Mouse (Mus musculus): ENCODE data around the gene Sorbs1.

Sorbs1 gene

DNA sequence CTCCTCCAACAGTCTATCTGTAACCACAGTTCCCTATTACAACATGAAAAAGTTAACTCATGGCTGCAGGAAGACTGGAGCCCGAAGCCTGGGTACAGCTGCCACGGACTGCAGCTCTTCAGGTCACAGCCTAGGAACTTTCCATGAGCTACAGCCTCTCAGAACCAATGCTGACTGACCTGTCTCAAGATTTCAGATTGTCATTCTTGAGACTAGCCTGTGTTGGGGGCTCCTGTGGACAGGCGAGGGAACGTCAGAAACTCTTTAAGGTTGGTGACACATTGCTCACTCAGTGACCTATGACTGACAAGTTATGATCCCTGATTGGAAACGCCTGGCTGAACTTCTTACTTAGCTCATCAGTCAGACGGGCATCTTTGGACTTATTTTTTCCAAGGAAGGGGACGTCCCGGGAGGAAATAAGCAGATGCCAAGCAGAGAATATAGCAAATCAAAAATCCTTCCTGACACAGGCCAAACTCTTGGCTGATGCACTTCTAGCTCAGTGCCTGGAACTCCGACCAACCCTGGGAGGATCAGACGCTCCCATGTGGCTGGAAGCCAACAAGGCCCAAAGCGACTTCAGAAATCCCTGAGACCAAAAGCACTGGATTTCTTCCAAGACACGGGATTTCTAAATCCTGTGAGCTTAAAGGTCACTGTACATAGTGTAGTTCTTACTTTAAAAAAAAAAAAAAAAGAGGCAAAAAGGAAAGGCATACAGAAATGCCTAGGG lies 76.9 kb downstream of the Sorbs1 start:
- no peak for DNase-seq (ENCODE audit: low spot score in 2 of 2)

DNA sequence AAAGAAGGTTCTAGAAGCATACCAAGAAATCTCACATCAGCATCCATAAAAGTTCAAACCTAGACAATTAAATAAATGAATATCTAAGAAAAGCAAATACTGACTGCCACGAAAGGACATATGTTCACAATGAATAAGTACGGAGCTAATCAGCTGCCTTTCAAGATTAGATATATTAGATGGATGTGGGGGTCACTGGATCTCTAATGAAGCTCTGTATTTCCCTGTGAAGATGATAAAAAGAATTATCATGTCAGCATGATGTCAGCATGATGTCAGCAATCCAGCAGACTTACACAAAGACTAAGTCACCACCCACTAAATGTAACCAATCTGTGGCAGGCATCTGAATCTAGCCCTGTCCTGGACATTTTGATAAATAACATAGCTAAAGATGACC lies 77.8 kb downstream of the Sorbs1 start:
- no peak for DNase-seq (ENCODE audit: low spot score in 2 of 2)

DNA sequence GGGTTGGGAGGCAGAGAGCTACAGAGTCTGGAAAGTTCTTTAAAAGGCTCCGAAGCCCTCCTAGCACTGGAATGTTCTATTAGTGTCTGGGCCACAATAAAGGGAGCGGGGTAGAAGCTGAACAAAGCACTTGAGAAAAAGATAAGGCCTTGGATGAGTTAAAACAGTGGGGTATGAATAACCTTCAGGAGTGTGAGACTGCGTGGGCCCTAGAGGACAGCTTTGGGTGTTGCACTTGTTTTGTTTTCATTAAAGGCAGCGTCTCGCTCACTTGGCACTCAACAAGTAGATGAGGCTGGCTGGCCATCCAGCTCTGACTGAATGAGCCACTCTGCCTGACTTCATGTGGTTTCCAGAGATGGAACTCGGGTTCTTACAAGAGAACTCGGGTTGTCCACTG lies 78.5 kb downstream of the Sorbs1 start:
- no peak for DNase-seq (ENCODE audit: low spot score in 2 of 2)

DNA sequence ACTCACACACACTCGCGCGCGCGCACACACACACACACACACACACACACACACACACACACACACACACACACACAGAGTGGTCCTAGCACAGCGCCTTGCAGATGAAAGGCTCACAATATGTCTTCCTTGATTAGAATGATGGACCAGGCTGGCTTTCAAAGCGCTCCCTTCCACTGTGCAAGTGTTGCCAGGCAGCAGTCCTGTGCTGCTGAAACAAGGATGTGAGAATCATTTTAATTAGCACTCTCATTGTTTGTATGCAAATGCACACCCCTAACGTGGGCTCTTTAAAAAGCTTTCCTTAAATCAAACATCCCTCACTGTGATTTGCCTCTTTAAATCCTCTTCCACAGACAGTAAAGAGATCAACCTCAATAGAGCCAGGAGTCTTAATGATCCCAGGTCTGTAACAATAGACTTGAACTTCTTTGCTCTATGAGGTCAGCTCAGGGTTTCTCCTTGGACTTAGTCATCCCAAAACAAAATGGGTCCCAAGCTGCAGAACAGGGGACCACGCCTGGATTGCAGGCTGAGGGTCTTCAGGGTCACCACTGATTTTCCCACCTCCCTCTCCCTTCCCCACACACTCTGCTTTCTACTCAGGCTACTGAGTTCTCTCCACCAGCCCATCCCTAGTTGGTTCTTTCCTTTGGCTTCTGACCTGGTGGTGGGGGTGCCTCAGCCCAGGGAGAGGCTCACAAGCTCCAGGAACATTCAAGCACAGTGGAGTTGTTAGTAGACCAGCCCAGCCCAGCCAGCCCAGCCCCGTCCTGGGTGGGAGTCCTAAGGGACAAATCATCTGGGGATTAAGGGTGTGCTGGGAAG lies 79.3 kb downstream of the Sorbs1 start:
- no peak for DNase-seq (ENCODE audit: low spot score in 2 of 2)

DNA sequence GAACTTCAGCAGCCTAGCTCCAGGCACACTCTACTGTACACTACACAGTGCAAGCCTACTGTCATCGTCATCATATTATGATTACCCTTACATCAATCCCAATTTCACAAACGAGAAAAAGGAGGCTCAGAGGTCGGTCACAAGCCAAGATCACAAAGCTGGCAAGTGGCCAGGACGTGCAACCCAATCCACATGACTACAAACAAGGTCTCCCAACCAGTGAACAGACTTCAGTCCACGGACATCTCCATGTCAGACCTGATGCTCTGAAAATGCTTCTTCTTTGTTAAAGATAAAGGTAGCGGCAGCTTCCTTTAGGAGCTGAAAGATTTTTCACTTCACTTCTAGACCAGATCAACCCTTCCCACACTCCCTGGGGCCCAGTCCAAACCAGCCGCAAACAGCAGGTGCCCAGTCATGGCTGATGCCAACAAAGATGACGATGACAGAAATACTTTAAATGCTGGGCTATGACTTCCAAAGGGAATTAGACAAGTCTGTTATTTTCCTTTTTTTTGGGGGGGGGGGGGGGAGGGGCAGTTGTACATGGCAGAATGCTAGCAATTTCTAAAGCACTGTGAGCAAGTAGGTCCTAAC lies 80.2 kb downstream of the Sorbs1 start:
- DNase-seq (ENCODE audit: low spot score in 2 of 2), result no peak

DNA sequence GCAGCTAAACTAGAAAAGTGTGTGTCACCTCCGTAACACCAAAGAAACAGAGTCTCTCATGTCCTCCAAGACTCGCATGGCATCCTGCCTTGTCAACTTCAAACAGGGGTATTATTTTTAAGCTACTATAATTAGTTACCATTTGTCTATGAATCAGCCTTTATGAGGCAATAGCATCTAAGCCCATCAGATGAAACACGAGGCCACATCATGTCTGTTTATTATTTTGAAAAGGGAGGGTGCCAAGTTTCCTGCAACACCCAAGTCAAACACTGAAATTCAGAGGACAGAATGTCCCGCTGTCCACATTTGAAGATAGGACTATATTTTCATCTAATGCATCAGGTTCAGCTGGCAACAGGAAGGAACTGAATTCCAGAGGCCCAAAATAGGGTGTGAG lies 81.6 kb downstream of the Sorbs1 start:
- DNase-seq (ENCODE audit: low spot score in 2 of 2), result no peak

DNA sequence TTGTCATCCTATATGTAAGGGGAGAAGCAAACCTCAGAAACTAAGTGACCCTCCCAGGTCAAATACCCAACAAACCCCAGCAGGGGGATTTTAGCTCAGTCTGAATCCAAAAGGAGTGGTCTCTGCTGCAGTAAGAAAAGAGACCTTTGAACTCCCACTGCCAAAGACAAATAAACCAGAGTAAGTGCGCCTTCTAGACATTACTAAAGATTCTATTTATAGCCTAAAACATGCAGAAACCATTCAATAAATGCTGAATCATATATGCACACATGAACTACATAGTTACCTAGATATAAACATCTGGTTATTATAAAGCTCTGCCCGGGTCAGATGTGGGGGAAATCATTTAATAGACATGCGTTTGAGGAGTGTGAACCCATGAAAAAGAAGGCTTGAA lies 84.0 kb downstream of the Sorbs1 start:
- DNase-seq (ENCODE audit: low spot score in 2 of 2), result no peak

DNA sequence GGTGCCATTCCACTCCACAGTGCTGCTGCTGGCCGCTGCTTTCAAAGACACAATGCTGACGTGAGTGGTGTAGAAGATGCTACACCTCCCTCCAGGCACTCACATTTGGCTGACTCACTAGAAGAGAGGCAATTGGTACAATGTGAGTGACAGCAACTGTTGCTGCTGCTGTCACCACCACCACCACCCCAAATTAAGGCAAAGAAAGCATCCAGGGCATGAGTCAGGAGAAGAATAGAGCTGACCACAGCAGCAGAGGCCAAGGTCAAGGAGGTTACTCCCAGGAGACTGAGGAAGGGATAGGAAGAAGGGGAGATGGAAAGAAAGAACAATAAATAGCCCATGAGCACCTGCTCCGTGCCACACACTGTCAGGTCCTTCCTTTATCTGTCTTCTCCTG lies 84.4 kb downstream of the Sorbs1 start:
- DNase-seq (ENCODE audit: low spot score in 2 of 2), result no peak

DNA sequence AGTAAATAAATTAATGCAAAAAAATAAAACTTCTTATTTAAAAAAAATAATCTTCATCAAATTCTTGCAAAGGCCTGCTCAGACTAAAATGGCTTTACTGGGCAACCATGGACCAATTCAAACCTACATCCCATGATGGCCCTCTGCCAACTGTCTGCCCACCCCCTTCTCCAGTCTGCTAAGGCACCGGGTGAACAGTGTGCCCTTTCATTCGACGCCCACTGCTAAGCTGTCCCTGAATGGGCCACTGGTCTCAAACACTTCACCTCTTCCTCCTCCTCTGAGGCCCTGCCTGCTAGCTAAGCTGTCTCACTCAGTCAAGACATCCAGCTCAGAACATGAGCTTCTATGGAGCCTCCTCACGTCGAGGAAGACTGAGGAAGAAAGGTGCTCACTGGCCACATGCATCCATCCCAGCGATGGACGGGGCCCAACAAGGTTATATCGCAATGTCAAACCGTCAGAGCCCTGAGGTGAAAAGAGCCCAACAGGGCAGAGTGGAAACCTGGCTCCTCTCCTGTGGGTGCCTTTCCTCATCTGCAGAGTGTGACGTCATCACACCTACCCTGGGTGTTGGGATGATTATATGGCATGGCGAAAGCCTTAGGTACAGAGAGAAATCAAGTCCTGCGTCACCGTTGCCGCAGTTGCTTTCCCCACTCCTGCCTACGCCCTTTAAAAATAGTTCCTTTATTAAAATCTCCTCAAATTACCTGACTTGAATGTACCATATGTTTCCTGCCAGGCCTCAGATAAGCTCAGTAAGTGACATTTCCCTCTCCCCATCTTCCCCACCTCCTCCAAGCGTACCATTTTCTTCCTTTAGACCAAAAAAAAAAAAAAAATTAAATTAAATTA lies 87.2 kb downstream of the Sorbs1 start:
- no peak for DNase-seq (ENCODE audit: low spot score in 2 of 2)

DNA sequence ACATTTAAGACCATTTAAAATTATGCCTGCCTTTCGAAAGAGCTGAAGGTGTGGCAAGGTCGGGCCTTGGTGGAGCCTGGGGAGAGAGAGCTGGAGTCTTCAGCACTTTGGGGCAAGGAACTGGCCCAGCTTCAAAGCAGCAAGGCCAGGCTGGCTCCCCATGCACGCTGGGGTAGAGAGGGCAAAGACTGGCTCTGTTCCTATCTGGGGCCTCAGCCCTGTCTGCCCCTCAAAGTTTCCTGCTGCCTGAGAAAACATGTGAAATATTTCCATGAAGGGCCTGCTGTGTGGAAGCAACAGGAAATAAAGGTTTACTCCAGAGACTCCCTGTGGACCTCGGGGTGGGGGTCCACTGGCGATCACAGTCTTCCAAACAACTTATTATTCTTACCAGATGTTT lies 88.3 kb downstream of the Sorbs1 start:
- no peak for DNase-seq (ENCODE audit: low spot score in 2 of 2)

DNA sequence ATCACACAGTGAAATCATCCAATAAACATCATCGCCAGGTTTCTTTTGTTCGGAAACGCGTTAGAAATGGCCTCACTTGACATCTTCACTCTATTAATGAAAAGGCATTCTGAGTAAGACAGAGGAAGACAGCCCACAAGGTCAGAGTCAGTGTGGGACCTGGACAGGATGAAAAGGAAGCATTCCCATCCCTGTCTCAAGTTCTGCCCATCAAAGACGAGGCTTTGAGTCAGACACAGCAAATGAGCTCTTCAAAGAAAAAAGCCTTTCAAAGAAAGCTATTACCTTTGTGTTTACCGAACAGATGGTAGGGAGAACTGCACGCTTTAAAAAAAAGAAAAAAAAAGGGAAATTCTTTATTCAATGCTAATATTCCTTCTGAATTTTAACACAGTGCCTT lies 92.5 kb downstream of the Sorbs1 start:
- no peak for DNase-seq (ENCODE audit: low spot score in 2 of 2)

DNA sequence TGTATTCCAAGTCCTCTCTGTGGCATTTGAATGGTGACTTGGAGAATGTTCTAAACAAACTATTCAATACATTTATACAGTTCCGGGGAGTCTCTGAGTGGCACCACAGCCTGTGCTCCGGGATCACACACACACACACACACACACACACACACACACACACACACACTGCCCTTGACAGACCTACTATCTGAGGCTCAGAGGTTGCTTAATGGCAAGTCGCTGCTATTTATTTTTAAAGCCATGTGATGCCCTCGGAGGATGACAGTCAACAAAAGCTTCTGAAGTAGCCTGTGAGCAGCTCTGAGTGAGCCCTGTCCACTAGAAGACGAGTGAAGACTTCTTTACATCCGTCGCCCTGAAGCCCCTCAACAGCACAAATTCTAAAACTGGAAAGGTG lies 94.3 kb downstream of the Sorbs1 start:
- no peak for DNase-seq (ENCODE audit: low spot score in 2 of 2)

DNA sequence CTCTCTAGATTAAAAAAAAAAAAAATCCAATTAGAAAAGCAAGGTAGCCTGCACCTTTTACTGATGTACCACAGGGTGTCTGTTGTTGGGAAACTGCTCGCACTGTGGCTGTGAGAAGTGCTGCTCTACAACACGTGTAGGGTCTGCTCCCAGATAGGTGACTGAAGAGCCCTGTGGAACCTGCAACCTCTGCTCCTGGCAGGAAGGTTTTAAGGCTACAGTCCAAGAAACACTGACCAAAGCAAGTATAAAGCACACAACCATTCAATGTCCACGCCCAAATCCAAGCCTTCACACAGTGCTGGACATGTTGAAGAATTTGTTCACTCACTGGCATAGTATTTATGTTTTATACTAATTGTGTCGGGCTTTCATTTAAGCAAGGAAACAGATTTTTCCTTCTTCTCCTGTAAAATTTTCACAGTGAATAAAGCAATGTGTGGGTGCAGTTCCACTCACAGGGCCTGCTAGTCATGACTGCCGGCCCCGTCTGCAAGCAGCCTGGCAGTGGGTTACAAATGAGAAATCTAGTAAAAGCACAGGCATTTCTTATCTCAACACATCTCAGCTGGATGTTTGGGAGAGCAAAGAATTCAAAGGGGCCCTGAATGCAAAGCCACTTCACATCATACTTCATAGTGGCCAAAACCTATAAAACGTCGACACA lies 96.3 kb downstream of the Sorbs1 start:
- no peak for DNase-seq (ENCODE audit: low spot score in 2 of 2)

DNA sequence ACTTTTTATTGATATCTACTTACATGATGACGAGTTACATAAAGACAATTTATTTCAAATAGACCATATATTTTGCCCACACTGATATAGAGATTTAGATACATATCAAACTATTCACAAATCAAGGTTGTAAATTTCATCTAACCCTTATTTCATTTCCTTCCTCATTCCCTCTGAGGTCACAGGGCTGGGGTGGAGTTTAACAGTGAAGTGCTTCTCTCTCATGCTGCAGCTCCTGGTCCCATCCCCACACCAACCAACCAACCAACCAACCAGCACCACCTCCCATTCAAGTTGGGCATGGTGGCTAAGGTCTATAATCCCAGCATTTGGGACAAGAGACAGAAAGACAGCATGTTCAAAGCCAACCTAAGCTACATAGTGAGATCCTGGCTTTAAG lies 97.9 kb downstream of the Sorbs1 start:
- no peak for DNase-seq (ENCODE audit: low spot score in 2 of 2)

DNA sequence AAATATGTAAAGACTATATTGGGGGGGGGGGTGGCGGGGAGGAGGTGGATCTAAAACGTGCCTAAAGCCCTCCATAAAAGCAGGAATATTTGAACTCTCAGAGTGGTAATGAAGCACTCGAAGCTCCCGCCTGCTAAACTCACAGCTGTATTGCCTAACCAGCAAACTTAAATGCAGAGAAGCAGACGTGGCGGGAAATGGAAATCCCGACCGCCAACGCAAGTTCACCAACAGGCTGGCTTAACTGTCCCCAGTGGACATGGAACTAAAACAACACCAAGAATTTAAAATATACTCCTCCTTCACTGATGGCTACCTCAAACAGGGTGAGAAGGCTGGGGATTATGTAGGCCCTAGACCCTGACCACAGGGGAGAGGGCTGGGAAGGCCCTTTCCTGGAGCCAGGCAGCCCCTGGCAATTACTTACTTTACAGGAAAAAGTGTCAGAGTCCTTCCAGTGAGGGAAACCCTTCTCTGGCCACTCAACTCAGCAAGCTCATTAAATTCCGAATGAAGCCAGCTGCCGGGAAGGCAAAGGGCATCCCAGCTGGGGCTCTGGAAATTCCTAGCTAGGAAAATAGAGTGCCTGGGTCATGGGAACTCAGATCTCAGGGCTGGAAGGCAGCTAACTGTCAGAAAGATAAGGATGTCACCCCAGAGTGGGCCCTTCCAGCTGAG lies 98.6 kb downstream of the Sorbs1 start:
- no peak for DNase-seq (ENCODE audit: low spot score in 2 of 2)

DNA sequence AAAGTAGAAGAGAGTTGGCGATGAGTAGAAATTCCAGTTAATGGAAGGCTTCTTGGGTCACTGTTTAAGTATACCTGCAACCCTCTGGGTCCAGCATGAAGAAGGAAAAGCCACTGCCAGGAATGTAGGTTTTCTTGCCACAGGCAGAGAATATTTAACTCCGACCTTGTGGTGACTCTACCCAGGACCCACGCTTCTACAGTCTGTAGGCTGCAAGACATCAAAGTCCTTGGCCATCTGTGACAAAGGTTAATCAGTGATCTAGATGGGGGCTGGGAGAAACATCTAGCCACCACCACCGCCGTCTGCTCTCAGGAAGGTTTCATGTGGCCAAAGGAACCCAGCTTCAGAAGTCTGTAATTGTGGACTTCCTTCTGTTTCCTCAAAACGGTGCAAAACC lies 99.2 kb downstream of the Sorbs1 start:
- no peak for DNase-seq (ENCODE audit: low spot score in 2 of 2)

DNA sequence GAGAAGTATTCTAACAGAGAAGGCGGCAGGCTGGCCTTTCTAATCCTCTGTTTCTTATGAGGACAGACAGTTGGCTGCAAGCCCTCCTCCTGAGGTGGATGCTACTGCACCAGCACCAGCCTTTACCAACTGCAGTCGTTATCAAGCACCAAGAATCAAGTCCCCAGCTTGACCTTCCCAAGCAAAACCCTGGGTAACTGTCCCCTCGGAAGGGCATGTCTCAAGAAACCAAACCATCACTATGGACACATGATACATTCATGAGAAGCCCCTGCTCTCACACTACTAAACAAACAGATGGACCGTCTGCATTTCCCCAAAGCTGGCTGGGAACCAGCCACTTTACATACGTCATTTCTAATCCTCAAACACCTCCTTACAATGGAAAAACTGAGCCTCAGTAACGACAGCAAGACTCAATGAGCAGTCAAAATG lies 102.2 kb downstream of the Sorbs1 start:
- no peak for DNase-seq (ENCODE audit: low spot score in 2 of 2)

DNA sequence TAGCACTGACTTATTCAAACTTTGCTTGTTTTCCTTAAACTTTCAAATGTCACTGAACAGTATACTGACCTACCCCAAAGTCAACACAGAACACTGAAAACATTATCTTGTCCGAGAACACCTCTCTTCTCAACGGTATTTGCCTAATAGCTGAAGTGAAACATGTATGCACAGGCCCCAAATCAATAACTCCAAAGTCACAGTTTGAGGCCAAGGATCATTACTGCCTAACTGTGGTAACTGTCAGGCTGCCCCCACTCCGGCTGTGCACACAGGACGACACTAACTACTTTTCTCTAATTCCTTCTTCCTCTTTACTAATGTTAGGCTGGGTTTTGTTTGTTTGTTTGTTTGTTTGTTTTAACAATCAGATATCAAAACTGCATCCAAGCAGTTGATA lies 103.1 kb downstream of the Sorbs1 start:
- no peak for DNase-seq (ENCODE audit: low spot score in 2 of 2)

DNA sequence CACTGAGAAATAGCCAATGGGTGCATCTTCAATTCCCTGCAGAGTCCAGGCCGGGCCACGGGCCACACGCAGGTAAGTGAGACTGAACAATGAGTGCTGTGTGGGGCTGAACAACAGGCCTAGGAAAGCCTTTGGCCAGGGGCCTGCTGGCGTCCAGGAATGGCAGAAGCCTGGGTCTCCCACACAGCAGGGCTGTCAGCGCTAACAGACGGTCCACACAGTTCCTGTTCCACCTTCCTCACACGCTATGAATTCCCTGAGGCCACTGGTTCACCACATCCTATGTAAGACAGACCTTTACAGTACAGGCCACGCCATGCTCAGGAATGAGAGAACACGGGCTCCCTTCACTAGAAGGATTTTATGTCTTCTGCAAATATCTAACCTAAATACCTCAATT lies 103.5 kb downstream of the Sorbs1 start:
- DNase-seq (ENCODE audit: low spot score in 2 of 2), result no peak

DNA sequence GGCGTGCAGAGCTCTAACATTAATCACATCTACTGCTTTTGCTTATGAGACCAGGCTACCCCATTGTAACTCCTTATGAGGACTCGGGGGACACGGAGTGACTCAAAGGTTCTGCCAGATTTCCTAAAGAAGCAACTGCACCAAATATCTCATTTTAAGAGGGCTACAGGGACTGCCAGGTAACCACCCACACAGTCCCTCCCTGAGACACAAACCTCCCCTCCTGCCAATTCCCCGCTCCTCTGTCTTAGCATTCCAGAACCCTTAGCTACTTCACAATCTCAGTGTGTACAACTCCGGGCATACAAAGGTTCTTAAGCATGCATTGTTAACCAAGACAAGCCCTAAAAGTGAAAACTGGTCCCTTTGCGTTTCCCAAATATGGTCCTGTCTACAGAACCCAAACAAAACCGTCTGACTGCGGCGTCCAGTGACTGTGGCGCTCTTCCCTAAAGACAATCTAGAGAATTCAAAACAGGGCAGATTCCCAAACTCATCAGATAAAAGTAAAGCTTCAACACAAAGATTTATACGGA lies 104.0 kb downstream of the Sorbs1 start:
- DNase-seq (ENCODE audit: low spot score in 2 of 2), result no peak

DNA sequence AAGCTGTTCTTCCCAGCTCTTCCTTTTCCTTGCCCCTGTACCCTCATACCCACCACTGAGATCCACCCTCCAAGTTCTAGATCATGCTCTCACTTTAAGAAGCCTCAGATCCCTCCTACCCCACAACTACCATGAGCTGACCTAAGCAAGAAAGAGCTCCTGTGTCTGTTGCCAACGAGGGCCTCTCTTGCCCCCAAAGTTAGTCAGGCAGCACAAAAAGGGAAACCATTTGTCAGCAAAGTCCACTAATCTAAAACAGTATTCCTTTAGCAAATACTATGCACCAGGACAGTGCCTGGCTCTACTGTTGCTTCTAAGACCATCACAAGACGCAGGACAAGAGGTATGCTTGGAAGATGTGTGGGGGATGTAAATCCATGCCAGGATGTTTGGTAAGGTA lies 106.4 kb downstream of the Sorbs1 start:
- DNase-seq (ENCODE audit: low spot score in 2 of 2), result no peak

Data from thymus, postnatal 10 days (tissue).